Comparison of ENCODE assay signal across 22 mouse cellular contexts in genomic region chr6:88644786-88645185, GRCm38 (mm10). TPM values are rescaled to one million over a fixed set of nuclear protein-coding genes. Genes with fewer than 3 reads are reported as not detected.
A peak's percentile ranks its signal among the peaks of the same experiment; 100 is the strongest.
DNase-seq lines count a peak whose midpoint lies in the region; ATAC-seq lines count a peak whose summit lies in the region.
"Had no signal": no experiment of that assay in that cellular context is flagged by ENCODE, and none has a peak within 500 bp of the region (broad histone marks: within the 10 kb centered on the region; RNA-seq: fewer than 3 reads in every experiment).

No protein-coding gene starts in this region.

- H3K9me3 ChIP-seq in intestine, embryonic 14.5 days (ENCODE audit: control insufficient read depth, low read length): no peaks in the 10 kb centered on the region
- no peaks in the 10 kb centered on the region for H3K9me3 ChIP-seq in intestine, embryonic 16.5 days (ENCODE audit: control insufficient read depth, low read length)
- H3K9me3 ChIP-seq: embryonic facial prominence, embryonic 10.5 days; embryonic facial prominence, embryonic 12.5 days; forebrain, embryonic 13.5 days; forebrain, embryonic 15.5 days; G1E had no signal

- WGBS in intestine, embryonic 14.5 days: 77% methylated on average over 4 of the region's 4 CpGs
- 72% methylated on average over 4 of the region's 4 CpGs for WGBS in intestine, embryonic 16.5 days

- peaks cover 4% of the 10 kb centered on the region; the same call in 1 of the 2 replicates for H3K4me1 ChIP-seq in intestine, embryonic 14.5 days (replicated peaks; ENCODE audit: control insufficient read depth, insufficient read depth, low read length)
- H3K4me1 ChIP-seq in intestine, embryonic 16.5 days (ENCODE audit: control insufficient read depth, insufficient read depth, low read length): 0 out of 2 replicates have a peak, but pooled peaks cover 2% of the 10 kb centered on the region

- H3K27ac ChIP-seq in intestine, embryonic 14.5 days (ENCODE audit: low read depth): no peak overlapping the region
- H3K27ac ChIP-seq in intestine, embryonic 16.5 days (ENCODE audit: low read length): no peak overlapping the region
- H3K27ac ChIP-seq: embryonic facial prominence, embryonic 10.5 days; embryonic facial prominence, embryonic 12.5 days; forebrain, embryonic 13.5 days; forebrain, embryonic 15.5 days had no signal

- no peak overlapping the region for H3K4me3 ChIP-seq in intestine, embryonic 14.5 days (ENCODE audit: low read depth, low read length)
- H3K4me3 ChIP-seq in intestine, embryonic 16.5 days (ENCODE audit: low read length): no peak overlapping the region
- H3K4me3 ChIP-seq: embryonic facial prominence, embryonic 10.5 days; embryonic facial prominence, embryonic 12.5 days; forebrain, embryonic 13.5 days; forebrain, embryonic 15.5 days had no signal

- DNase-seq in intestine, embryonic 14.5 days (ENCODE audit: low spot score): peak; percentile 20
- peak; percentile 61 for DNase-seq in R1 (ENCODE audit: low read depth, low spot score)
- DNase-seq in right cerebral cortex, adult 2 months (ENCODE audit: low spot score in 2 of 2): no peak
- no peak for DNase-seq in lung, postnatal 4 days
- DNase-seq: adrenal gland, adult 8-10 months; adrenal gland, postnatal 14 days; adrenal gland, postnatal 36 days; cerebellum, adult 11-12 months; cerebellum, adult 2 months; cerebellum, adult 9-10 months; cerebellum, postnatal 10 days; cerebellum, postnatal 25 days; forebrain, postnatal 0 days had no signal

- H3K4me2 ChIP-seq in intestine, embryonic 14.5 days (ENCODE audit: low read length): no peak overlapping the region
- H3K4me2 ChIP-seq in intestine, embryonic 16.5 days (ENCODE audit: low read depth, low read length): no peak overlapping the region
- H3K4me2 ChIP-seq: embryonic facial prominence, embryonic 12.5 days; forebrain, embryonic 13.5 days; forebrain, embryonic 15.5 days had no signal

- ATAC-seq in intestine, embryonic 14.5 days (replicated peaks; ENCODE audit: low FRiP score, low TSS enrichment, low read depth): no peak
- no peak for ATAC-seq in intestine, embryonic 16.5 days
- ATAC-seq: activated CD4-positive, CD25-positive, alpha-beta regulatory T cell, adult 4 months; forebrain, embryonic 13.5 days; forebrain, embryonic 15.5 days; forebrain, postnatal 0 days; Patski had no signal

- H3K9ac ChIP-seq in intestine, embryonic 14.5 days (ENCODE audit: low read length): no peak overlapping the region
- no peak overlapping the region for H3K9ac ChIP-seq in intestine, embryonic 16.5 days (ENCODE audit: low read depth, low read length)
- H3K9ac ChIP-seq: embryonic facial prominence, embryonic 12.5 days; forebrain, embryonic 13.5 days; forebrain, embryonic 15.5 days; forebrain, postnatal 0 days had no signal

- H3K27me3 ChIP-seq in intestine, embryonic 14.5 days (replicated peaks; ENCODE audit: control insufficient read depth, insufficient read depth, low read length): no peaks in the 10 kb centered on the region
- H3K27me3 ChIP-seq in intestine, embryonic 16.5 days (replicated peaks; ENCODE audit: control insufficient read depth, insufficient read depth, low read length): no peaks in the 10 kb centered on the region
- H3K27me3 ChIP-seq: embryonic facial prominence, embryonic 12.5 days; forebrain, embryonic 13.5 days; forebrain, embryonic 15.5 days; Patski had no signal

- no peaks in the 10 kb centered on the region for H3K36me3 ChIP-seq in intestine, embryonic 14.5 days (ENCODE audit: control insufficient read depth, insufficient read depth, low read length)
- H3K36me3 ChIP-seq in intestine, embryonic 16.5 days (ENCODE audit: control insufficient read depth, insufficient read depth, low read length): no peaks in the 10 kb centered on the region
- H3K36me3 ChIP-seq: embryonic facial prominence, embryonic 10.5 days; embryonic facial prominence, embryonic 12.5 days; forebrain, embryonic 15.5 days; G1E had no signal

RNA-seq across cellular contexts. Expression of gene Kbtbd12, which starts 7.0 kb away (rescaled TPM):
- 0.26 TPM in 1 of 2 replicates, not detected in the other for polyA plus RNA-seq in intestine, embryonic 14.5 days (2014; fragmentation: Nextera tagmentation; extraction: Ambion mirVana)
- 0.21 and 0.32 TPM in 2 replicates for polyA plus RNA-seq in intestine, embryonic 16.5 days (2015; fragmentation: Nextera tagmentation; extraction: Ambion mirVana)
- polyA plus RNA-seq: activated CD4-positive, CD25-positive, alpha-beta regulatory T cell, adult 4 months; embryonic facial prominence, embryonic 12.5 days; forebrain, embryonic 11.5 days; forebrain, embryonic 13.5 days; G1E had no signal

Comparison
In these comparisons a context has a peak if more than half of its experiments do, and no peak if none do; other contexts are left out.
1. DNase-seq: peak in intestine, embryonic 14.5 days (single experiment) and R1 (single experiment); none in right cerebral cortex, adult 2 months (0 of 2) and lung, postnatal 4 days (0 of 2).